Mouse (Mus musculus) stomach, postnatal 0 days (tissue): Measurements from ENCODE around the gene C530008M17Rik. TPM values are rescaled to one million over a fixed set of nuclear protein-coding genes. Genes with fewer than 3 reads are reported as not detected.
A peak's percentile ranks its signal among the peaks of the same experiment; 100 is the strongest.

Experiments
- ATAC-seq: fragments of 200-750 bp; cut with Nextera tagmentation; 2 replicates; pipeline ENCODE4 v1.8.0; 2017; ENCODE audit not compliant: low FRiP score, low TSS enrichment
- DNase-seq: peaks from one replicate; pipeline ENCODE4 v3.0.0-alpha.2; 2016; ENCODE audit warnings: low spot score
- H3K27ac ChIP-seq: fragments of 300-500 bp; sonication (generic); replicated peaks from 2 replicates; pipeline ENCODE4 v1.5.1; 2014; ENCODE audit warnings: mild to moderate bottlenecking, control low read depth
- H3K27me3 ChIP-seq: fragments of 300-500 bp; sonication (generic); 2 replicates; pipeline ENCODE4 v1.6.1; 2014; ENCODE audit warnings: low read length; ENCODE audit not compliant: control insufficient read depth, insufficient read depth
- H3K36me3 ChIP-seq: fragments of 300-500 bp; sonication (generic); 2 replicates; pipeline ENCODE4 v1.6.1; 2014; ENCODE audit warnings: low read length, mixed read lengths; ENCODE audit not compliant: control insufficient read depth, insufficient read depth
- H3K4me1 ChIP-seq: fragments of 300-500 bp; sonication (generic); replicated peaks from 2 replicates; pipeline ENCODE4 v1.6.1; 2014; ENCODE audit warnings: antibody characterized with exemption; ENCODE audit not compliant: control insufficient read depth, insufficient read depth
- H3K4me2 ChIP-seq: fragments of 300-500 bp; sonication (generic); replicated peaks from 2 replicates; pipeline ENCODE4 v1.6.1; 2014; ENCODE audit warnings: low read depth, mild to moderate bottlenecking, control low read depth, moderate library complexity
- H3K4me3 ChIP-seq: fragments of 300-500 bp; sonication (generic); 2 replicates; pipeline ENCODE4 v1.5.1; 2014; ENCODE audit warnings: low read depth, low read length, control low read depth
- H3K9ac ChIP-seq: fragments of 300-500 bp; sonication (generic); 2 replicates; pipeline ENCODE4 v1.6.1; 2014; ENCODE audit warnings: mild to moderate bottlenecking, low read length, control low read depth, mixed read lengths
- H3K9me3 ChIP-seq: fragments of 300-500 bp; sonication (generic); 2 replicates; pipeline ENCODE4 v1.6.1; 2016; ENCODE audit warnings: low read length; ENCODE audit not compliant: control insufficient read depth
- CTCF ChIP-seq: IDR thresholded peaks from 2 replicates; pipeline ENCODE4 v1.5.1; 2016; ENCODE audit warnings: antibody characterized with exemption, low read depth, mild to moderate bottlenecking, moderate library complexity
- EP300 ChIP-seq: optimal IDR thresholded peaks from 2 replicates; pipeline ENCODE3; 2016; ENCODE audit warnings: antibody characterized with exemption
- WGBS: fragments of 180-500 bp; shearing (Covaris S2); extraction: QIAGEN DNeasy Blood & Tissue Kit; methylation state at CpG from one replicate; pipeline ENCODE4 v1.1.7; 2014; 5-methylcytosine and 5-hydroxymethylcytosine counted together
- polyA plus RNA-seq: library from polyadenylated mRNA; unstranded; fragments of >200 nt; fragmentation: Nextera tagmentation; extraction: Ambion mirVana; gene quantifications from 2 replicates; pipeline ENCODE4 v1.2.1, GENCODE M21; 2015

Gene C530008M17Rik
- polyA plus RNA-seq, 1 experiment from 2014 or later = 3.6 TPM

- Histone ChIP-seq H3K9ac (no peak overlapping the region), H3K36me3 (peaks cover 8% of the 10 kb centered on the region), H3K27me3 (no peaks in the 10 kb centered on the region)
Observed at GRCm38 (mm10) chr5:76618750-76619149, 37.6 kb upstream of the C530008M17Rik start.

GRCm38 (mm10) chr5:76623759-76624158, 32.6 kb upstream of the C530008M17Rik start:
- Histone ChIP-seq H3K36me3 (0 out of 2 replicates have a peak, but pooled peaks cover 5% of the 10 kb centered on the region), H3K27me3 (no peaks in the 10 kb centered on the region), H3K9me3 (no peaks in the 10 kb centered on the region), H3K9ac (no peak overlapping the region), H3K4me2 (no peak overlapping the region), H3K4me3 (no peak overlapping the region), H3K4me1 (no peaks in the 10 kb centered on the region), H3K27ac (no peak overlapping the region)
- no peak for ATAC-seq
- TF ChIP-seq EP300 (no peak), CTCF (no peak)
- DNase-seq = no peak
- WGBS = 95% methylated on average over 9 of the region's 9 CpGs

More at GRCm38 (mm10) chr5:76618750-76619149, 37.6 kb upstream of the C530008M17Rik start:
- TF ChIP-seq EP300 (no peak), CTCF (no peak)
- H3K9me3 ChIP-seq = no peaks in the 10 kb centered on the region
- 72% methylated on average over 7 of the region's 7 CpGs for WGBS
- no peak overlapping the region for H3K4me2 ChIP-seq
- no peak overlapping the region for H3K27ac ChIP-seq
- no peak overlapping the region for H3K4me3 ChIP-seq
- ATAC-seq (no peak), DNase-seq (no peak)
- H3K4me1 ChIP-seq = no peaks in the 10 kb centered on the region

- no peak for DNase-seq
- no peak for ATAC-seq
- no peaks in the 10 kb centered on the region for H3K9me3 ChIP-seq
- TF ChIP-seq CTCF (no peak), EP300 (no peak)
- no peaks in the 10 kb centered on the region for H3K27me3 ChIP-seq
- H3K9ac ChIP-seq = no peak overlapping the region
- no peaks in the 10 kb centered on the region for H3K4me1 ChIP-seq
- no peaks in the 10 kb centered on the region for H3K36me3 ChIP-seq
- H3K4me3 ChIP-seq = no peak overlapping the region
- H3K27ac ChIP-seq = no peak overlapping the region
- H3K4me2 ChIP-seq = no peak overlapping the region
- WGBS = 45% methylated on average over 1 of the region's 1 CpGs
Observed at GRCm38 (mm10) chr5:76627770-76628169, 28.5 kb upstream of the C530008M17Rik start.

GRCm38 (mm10) chr5:76634012-76634411, 22.3 kb upstream of the C530008M17Rik start:
- Histone ChIP-seq H3K27ac (no peak overlapping the region), H3K9me3 (no peaks in the 10 kb centered on the region), H3K4me3 (no peak overlapping the region), H3K27me3 (no peaks in the 10 kb centered on the region), H3K4me1 (no peaks in the 10 kb centered on the region), H3K4me2 (no peak overlapping the region), H3K9ac (no peak overlapping the region), H3K36me3 (peaks cover 4% of the 10 kb centered on the region)
- WGBS = 66% methylated on average over 10 of the region's 10 CpGs
- no peak for ATAC-seq
- DNase-seq = no peak
- no peak for TF ChIP-seq CTCF
- no peak for TF ChIP-seq EP300

- H3K4me2 ChIP-seq = no peak overlapping the region
- H3K9ac ChIP-seq = no peak overlapping the region
- H3K9me3 ChIP-seq = no peaks in the 10 kb centered on the region
- no peaks in the 10 kb centered on the region for H3K27me3 ChIP-seq
- ATAC-seq (no peak), DNase-seq (no peak)
- TF ChIP-seq CTCF (peak; percentile 50), EP300 (no peak)
- no peak overlapping the region for H3K4me3 ChIP-seq
- H3K27ac ChIP-seq = no peak overlapping the region
- peaks cover 7% of the 10 kb centered on the region for H3K36me3 ChIP-seq
- WGBS = 94% methylated on average over 2 of the region's 2 CpGs
- no peaks in the 10 kb centered on the region for H3K4me1 ChIP-seq
Observed at GRCm38 (mm10) chr5:76635592-76635991, 20.7 kb upstream of the C530008M17Rik start.

GRCm38 (mm10) chr5:76642076-76642475, 14.2 kb upstream of the C530008M17Rik start:
- Histone ChIP-seq H3K4me3 (no peak overlapping the region), H3K4me2 (no peak overlapping the region), H3K36me3 (peaks cover 13% of the 10 kb centered on the region), H3K4me1 (no peaks in the 10 kb centered on the region), H3K9me3 (no peaks in the 10 kb centered on the region), H3K27ac (no peak overlapping the region), H3K9ac (no peak overlapping the region), H3K27me3 (no peaks in the 10 kb centered on the region)
- WGBS = 89% methylated on average over 4 of the region's 4 CpGs
- no peak for TF ChIP-seq CTCF
- TF ChIP-seq EP300 = no peak
- no peak for DNase-seq
- no peak for ATAC-seq
